Mouse (Mus musculus) adrenal gland, adult 10 weeks (tissue): ENCODE data around the gene Tac4. TPM values are rescaled to one million over a fixed set of nuclear protein-coding genes. Genes with fewer than 3 reads are reported as not detected.

Experiments used
- polyA plus RNA-seq: library from polyadenylated mRNA; stranded (reverse); fragments of 350-450 nt; fragmentation: Illumina TruSeq; extraction: RNeasy Lipid Tissue Mini Kit (QIAGEN cat#74804); gene quantifications from one replicate; pipeline ENCODE4 v1.2.3, GENCODE M21; 2014; ENCODE audit warnings: low read depth, low replicate concordance

Gene Tac4
- not detected for polyA plus RNA-seq

DNA sequence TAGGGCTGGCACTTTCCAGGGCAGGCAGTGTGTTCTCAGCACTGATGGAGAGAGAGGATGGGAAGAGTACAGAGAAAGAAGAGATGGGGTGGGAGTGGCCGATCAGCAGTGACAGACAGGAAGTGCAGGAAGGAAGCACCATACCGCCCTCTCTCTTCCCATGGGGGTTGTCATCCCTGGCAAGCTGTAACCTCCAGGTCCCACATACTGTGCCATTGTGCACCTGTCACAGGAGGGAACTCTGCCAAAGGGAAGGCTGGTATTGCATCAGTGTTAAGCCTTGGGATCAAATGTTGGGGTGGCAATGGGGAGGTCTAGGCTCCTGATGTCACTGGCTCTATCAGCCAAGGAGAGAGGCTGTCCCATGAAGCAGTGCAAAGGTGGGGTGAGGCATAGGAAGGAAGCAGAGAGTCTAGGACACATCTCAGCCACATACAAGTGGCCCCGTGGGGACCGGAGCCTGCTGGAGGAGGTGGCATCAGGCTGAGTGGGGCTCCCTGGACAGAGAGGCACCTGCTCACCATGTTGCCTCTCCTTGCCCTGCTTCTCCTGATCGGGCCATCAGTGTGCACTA is at the start of gene Tac4:
TSS of gene Tac4 (plus strand) at position 352 of the 574 bp plus-strand sequence.

DNA sequence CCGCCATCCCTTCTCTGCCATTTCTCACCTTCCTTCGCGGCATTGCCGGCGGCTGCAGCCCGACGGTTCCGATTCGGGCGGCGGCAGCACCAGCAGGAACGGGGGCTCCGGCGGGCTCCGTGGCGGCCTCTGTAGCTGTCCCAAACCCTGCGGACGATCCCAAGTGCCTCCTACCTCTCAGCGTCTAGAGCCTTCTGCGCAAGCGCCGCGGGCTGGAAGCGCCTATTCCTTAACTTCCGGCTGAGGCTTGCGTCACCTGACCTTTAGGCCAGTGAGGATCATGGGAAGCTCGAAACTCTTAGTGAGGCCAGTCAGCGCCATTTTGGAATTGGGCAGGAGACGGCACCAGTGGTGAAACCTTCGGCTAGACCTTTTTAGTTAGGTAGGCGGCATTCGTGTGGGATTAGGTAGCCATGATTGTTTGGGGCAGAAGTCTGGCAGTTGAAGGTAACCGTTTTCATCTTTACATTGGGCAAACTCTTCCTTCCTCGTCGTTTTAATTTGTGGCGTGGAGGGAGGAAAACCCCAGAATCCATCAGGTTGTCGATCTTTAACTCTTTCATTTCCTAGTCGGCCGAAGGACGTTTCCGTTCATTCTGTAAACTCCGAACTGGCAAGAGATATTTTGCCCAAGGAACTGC is 48.8 kb downstream of the Tac4 start, which contains the start of gene Kat7:
TSS of gene Kat7 (minus strand) at position 240 of the 641 bp plus-strand sequence.

Other genes starting within 250 kb of the Tac4 start
- gene Pdk2, start 220.2 kb upstream of the Tac4 start, polyA plus RNA-seq = 4.2 TPM
- gene Itga3, start 184.7 kb upstream of the Tac4 start, polyA plus RNA-seq = 1.1 TPM
- not detected for gene Dlx3, start 141.4 kb upstream of the Tac4 start, polyA plus RNA-seq
- gene Dlx4, start 115.3 kb upstream of the Tac4 start, polyA plus RNA-seq = not detected
- gene Kat7, start 48.7 kb downstream of the Tac4 start, polyA plus RNA-seq = 44.8 TPM
- gene Fam117a, start 75.5 kb downstream of the Tac4 start, polyA plus RNA-seq = 2.0 TPM
- 48.8 TPM for gene Slc35b1, start 123.2 kb downstream of the Tac4 start, polyA plus RNA-seq
- gene Spop, start 152.6 kb downstream of the Tac4 start, polyA plus RNA-seq = 280 TPM